Mouse (Mus musculus): ENCODE results near the gene Ndufb7. TPM values are rescaled to one million over a fixed set of nuclear protein-coding genes. Genes with fewer than 3 reads are reported as not detected.
A peak's percentile ranks its signal among the peaks of the same experiment; 100 is the strongest.
"Not testable (repeated sequence)": the region's sequence is repeated elsewhere in the genome, so short reads cannot be mapped to it uniquely, and the experiment has no call there.

The Ndufb7 gene
- polyA plus RNA-seq, 1 experiment from 2014 or later = 345 TPM

GRCm38 (mm10) chr8:83565731-83566375 lies 618 bp upstream of the Ndufb7 start:
- H3K9ac ChIP-seq (replicated peaks; ENCODE audit: low read depth, low read length) = no peak overlapping the region
- H3K27me3 ChIP-seq (ENCODE audit: control insufficient read depth, insufficient read depth, low read length) = no peaks in the 10 kb centered on the region
- WGBS = 73% methylated on average over 9 of the region's 9 CpGs
- peaks cover 7% of the 10 kb centered on the region for H3K4me1 ChIP-seq (ENCODE audit: control insufficient read depth, insufficient read depth, low read length)
- peaks cover 8% of the 10 kb centered on the region for H3K36me3 ChIP-seq (ENCODE audit: control insufficient read depth, insufficient read depth, low read length)
- no peak for ATAC-seq (ENCODE audit: insufficient number of reproducible peaks, insufficient read depth, low FRiP score, low read depth)
- no peaks in the 10 kb centered on the region for H3K9me3 ChIP-seq (ENCODE audit: control insufficient read depth, low read depth, low read length)
- H3K4me3 ChIP-seq (ENCODE audit: low read depth, low read length) = peak overlapping the region; percentile 78; the same call in 1 of the 2 replicates
- no peak overlapping the region for H3K27ac ChIP-seq (ENCODE audit: low read length)
- peak overlapping the region; percentile 38; the same call in 1 of the 2 replicates for H3K4me2 ChIP-seq (replicated peaks; ENCODE audit: low read depth, low read length)

- H3K27ac ChIP-seq (ENCODE audit: low read length) = no peak overlapping the region
- ATAC-seq (ENCODE audit: insufficient number of reproducible peaks, insufficient read depth, low FRiP score, low read depth) = no peak
- H3K36me3 ChIP-seq (ENCODE audit: control insufficient read depth, insufficient read depth, low read length) = peaks cover 24% of the 10 kb centered on the region
- H3K4me3 ChIP-seq (ENCODE audit: low read depth, low read length) = peak overlapping the region; percentile 78; the same call in 1 of the 2 replicates
- H3K27me3 ChIP-seq (ENCODE audit: control insufficient read depth, insufficient read depth, low read length) = no peaks in the 10 kb centered on the region
- WGBS = 62% methylated on average over 3 of the region's 3 CpGs
- H3K9ac ChIP-seq (replicated peaks; ENCODE audit: low read depth, low read length) = peak overlapping the region; percentile 71
- H3K9me3 ChIP-seq (ENCODE audit: control insufficient read depth, low read depth, low read length) = no peaks in the 10 kb centered on the region
- peak overlapping the region; percentile 83 for H3K4me2 ChIP-seq (replicated peaks; ENCODE audit: low read depth, low read length)
- H3K4me1 ChIP-seq (ENCODE audit: control insufficient read depth, insufficient read depth, low read length) = peaks cover 7% of the 10 kb centered on the region
Observed at GRCm38 (mm10) chr8:83567668-83568067, 1.2 kb downstream of the Ndufb7 start.

DNA sequence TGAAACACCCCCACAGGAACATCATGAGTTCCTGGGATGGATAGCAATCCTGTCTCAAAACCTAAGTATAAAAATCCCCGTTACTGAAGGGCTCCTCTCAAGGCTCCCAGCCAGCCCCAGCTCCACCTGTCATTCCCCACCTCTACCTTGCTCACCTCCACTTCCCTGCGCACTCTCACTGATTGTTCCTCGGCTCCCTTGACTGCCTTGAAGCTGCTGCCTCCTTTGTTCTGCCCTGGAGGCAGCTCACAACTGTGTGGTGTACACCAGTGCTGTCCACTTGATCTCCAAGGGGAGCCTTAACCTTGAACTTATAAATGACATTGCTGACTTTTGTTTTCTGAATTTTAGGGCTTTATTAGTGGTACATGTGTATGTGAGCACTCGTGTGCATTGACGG lies 1.7 kb downstream of the Ndufb7 start:
- no peaks in the 10 kb centered on the region for H3K9me3 ChIP-seq (ENCODE audit: control insufficient read depth, low read depth, low read length)
- no peak overlapping the region for H3K9ac ChIP-seq (replicated peaks; ENCODE audit: low read depth, low read length)
- H3K4me1 ChIP-seq (ENCODE audit: control insufficient read depth, insufficient read depth, low read length) = peaks cover 7% of the 10 kb centered on the region
- WGBS = 65% methylated on average over 5 of the region's 5 CpGs
- ATAC-seq (ENCODE audit: insufficient number of reproducible peaks, insufficient read depth, low FRiP score, low read depth) = no peak
- peak overlapping the region; percentile 83 for H3K4me2 ChIP-seq (replicated peaks; ENCODE audit: low read depth, low read length)
- no peaks in the 10 kb centered on the region for H3K27me3 ChIP-seq (ENCODE audit: control insufficient read depth, insufficient read depth, low read length)
- no peak overlapping the region for H3K4me3 ChIP-seq (ENCODE audit: low read depth, low read length)
- peaks cover 27% of the 10 kb centered on the region for H3K36me3 ChIP-seq (ENCODE audit: control insufficient read depth, insufficient read depth, low read length)
- no peak overlapping the region for H3K27ac ChIP-seq (ENCODE audit: low read length)

- no peak overlapping the region for H3K4me2 ChIP-seq (replicated peaks; ENCODE audit: low read depth, low read length)
Observed at GRCm38 (mm10) chr8:83568755-83569154, 2.3 kb downstream of the Ndufb7 start.

GRCm38 (mm10) chr8:83569165-83569564 lies 2.7 kb downstream of the Ndufb7 start:
- H3K36me3 ChIP-seq (ENCODE audit: control insufficient read depth, insufficient read depth, low read length) = peaks cover 29% of the 10 kb centered on the region
- WGBS = 72% methylated on average over 4 of the region's 4 CpGs

More at GRCm38 (mm10) chr8:83568755-83569154, 2.3 kb downstream of the Ndufb7 start:
- Histone ChIP-seq H3K27me3 (ENCODE audit: control insufficient read depth, insufficient read depth, low read length) (no peaks in the 10 kb centered on the region), H3K27ac (ENCODE audit: low read length) (no peak overlapping the region), H3K36me3 (ENCODE audit: control insufficient read depth, insufficient read depth, low read length) (peaks cover 29% of the 10 kb centered on the region), H3K9me3 (ENCODE audit: control insufficient read depth, low read depth, low read length) (no peaks in the 10 kb centered on the region), H3K4me3 (ENCODE audit: low read depth, low read length) (no peak overlapping the region), H3K9ac (replicated peaks; ENCODE audit: low read depth, low read length) (no peak overlapping the region), H3K4me1 (ENCODE audit: control insufficient read depth, insufficient read depth, low read length) (peaks cover 7% of the 10 kb centered on the region)
- no peak for ATAC-seq (ENCODE audit: insufficient number of reproducible peaks, insufficient read depth, low FRiP score, low read depth)
- 76% methylated on average over 5 of the region's 5 CpGs for WGBS

DNA sequence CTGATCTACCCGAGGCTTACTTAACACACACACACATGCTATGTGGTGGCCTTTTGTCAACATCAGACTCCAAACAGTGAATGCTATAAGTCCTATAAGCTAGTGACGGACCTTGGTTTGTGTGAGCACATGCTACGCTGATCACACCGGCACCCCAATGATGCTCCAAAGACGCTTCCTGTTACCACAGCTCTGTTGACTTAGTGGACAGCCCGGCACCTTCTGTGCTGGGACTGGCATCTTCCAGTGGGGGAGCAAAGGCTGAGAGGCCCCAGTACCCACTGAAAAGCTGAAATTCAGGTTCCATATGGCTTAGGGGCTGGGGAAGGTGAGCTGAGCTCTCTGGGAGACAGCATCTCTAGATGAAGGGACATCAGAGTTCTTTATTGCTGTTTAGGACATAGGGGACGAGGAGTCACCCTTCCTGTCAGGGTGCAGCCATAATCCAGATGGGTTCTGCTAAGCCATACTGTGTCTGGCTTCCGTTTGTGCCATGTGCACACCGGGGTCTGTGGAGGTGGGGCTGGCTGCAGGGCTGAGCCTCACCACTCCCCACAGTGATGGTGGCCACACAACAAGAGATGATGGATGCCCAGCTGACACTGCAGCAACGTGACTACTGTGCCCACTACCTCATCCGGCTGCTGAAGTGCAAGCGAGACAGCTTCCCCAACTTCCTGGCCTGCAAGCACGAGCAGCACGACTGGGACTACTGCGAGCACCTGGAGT lies 4.0 kb downstream of the Ndufb7 start:
- Histone ChIP-seq H3K9me3 (ENCODE audit: control insufficient read depth, low read depth, low read length) (no peaks in the 10 kb centered on the region), H3K27me3 (ENCODE audit: control insufficient read depth, insufficient read depth, low read length) (no peaks in the 10 kb centered on the region), H3K4me1 (ENCODE audit: control insufficient read depth, insufficient read depth, low read length) (peaks cover 7% of the 10 kb centered on the region), H3K4me2 (replicated peaks; ENCODE audit: low read depth, low read length) (no peak overlapping the region), H3K4me3 (ENCODE audit: low read depth, low read length) (no peak overlapping the region), H3K9ac (replicated peaks; ENCODE audit: low read depth, low read length) (no peak overlapping the region), H3K27ac (ENCODE audit: low read length) (no peak overlapping the region), H3K36me3 (ENCODE audit: control insufficient read depth, insufficient read depth, low read length) (peaks cover 29% of the 10 kb centered on the region)
- ATAC-seq (ENCODE audit: insufficient number of reproducible peaks, insufficient read depth, low FRiP score, low read depth) = no peak
- 80% methylated on average over 15 of the region's 15 CpGs for WGBS

More at GRCm38 (mm10) chr8:83569165-83569564, 2.7 kb downstream of the Ndufb7 start:
- Histone ChIP-seq H3K9me3 (ENCODE audit: control insufficient read depth, low read depth, low read length) (no peaks in the 10 kb centered on the region), H3K9ac (replicated peaks; ENCODE audit: low read depth, low read length) (no peak overlapping the region), H3K4me1 (ENCODE audit: control insufficient read depth, insufficient read depth, low read length) (peaks cover 7% of the 10 kb centered on the region), H3K27ac (ENCODE audit: low read length) (no peak overlapping the region), H3K4me2 (replicated peaks; ENCODE audit: low read depth, low read length) (no peak overlapping the region), H3K4me3 (ENCODE audit: low read depth, low read length) (no peak overlapping the region), H3K27me3 (ENCODE audit: control insufficient read depth, insufficient read depth, low read length) (no peaks in the 10 kb centered on the region)
- ATAC-seq (ENCODE audit: insufficient number of reproducible peaks, insufficient read depth, low FRiP score, low read depth) = no peak

DNA sequence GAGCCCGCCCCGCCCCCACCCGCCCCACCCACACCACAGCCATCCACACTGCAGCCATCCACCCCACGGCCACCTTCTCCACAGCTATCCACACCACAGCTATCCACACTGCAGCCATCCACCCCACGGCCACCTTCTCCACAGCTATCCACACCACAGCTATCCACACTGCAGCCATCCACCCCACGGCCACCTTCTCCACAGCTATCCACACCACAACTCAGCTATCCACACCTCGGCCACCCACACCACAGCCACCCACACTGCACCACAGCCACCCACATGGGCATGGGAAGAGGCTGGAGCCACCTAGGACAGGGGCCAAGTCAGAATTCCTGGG lies 4.5 kb downstream of the Ndufb7 start:
- not testable (repeated sequence) for H3K9ac ChIP-seq (replicated peaks; ENCODE audit: low read depth, low read length); H3K9me3 ChIP-seq (ENCODE audit: control insufficient read depth, low read depth, low read length); H3K4me3 ChIP-seq (ENCODE audit: low read depth, low read length); H3K27me3 ChIP-seq (ENCODE audit: control insufficient read depth, insufficient read depth, low read length); ATAC-seq (ENCODE audit: insufficient number of reproducible peaks, insufficient read depth, low FRiP score, low read depth); H3K4me2 ChIP-seq (replicated peaks; ENCODE audit: low read depth, low read length); H3K27ac ChIP-seq (ENCODE audit: low read length); H3K4me1 ChIP-seq (ENCODE audit: control insufficient read depth, insufficient read depth, low read length)
- 94% methylated on average over 6 of the region's 7 CpGs for WGBS
- H3K36me3 ChIP-seq (ENCODE audit: control insufficient read depth, insufficient read depth, low read length) = peaks cover 29% of the 10 kb centered on the region

- Histone ChIP-seq H3K4me3 (ENCODE audit: low read depth, low read length) (no peak overlapping the region), H3K36me3 (ENCODE audit: control insufficient read depth, insufficient read depth, low read length) (peaks cover 29% of the 10 kb centered on the region), H3K9me3 (ENCODE audit: control insufficient read depth, low read depth, low read length) (no peaks in the 10 kb centered on the region), H3K4me1 (ENCODE audit: control insufficient read depth, insufficient read depth, low read length) (peaks cover 15% of the 10 kb centered on the region), H3K27me3 (ENCODE audit: control insufficient read depth, insufficient read depth, low read length) (no peaks in the 10 kb centered on the region), H3K4me2 (replicated peaks; ENCODE audit: low read depth, low read length) (no peak overlapping the region), H3K27ac (ENCODE audit: low read length) (no peak overlapping the region), H3K9ac (replicated peaks; ENCODE audit: low read depth, low read length) (no peak overlapping the region)
- 87% methylated on average over 10 of the region's 10 CpGs for WGBS
- ATAC-seq (ENCODE audit: insufficient number of reproducible peaks, insufficient read depth, low FRiP score, low read depth) = no peak
Observed at GRCm38 (mm10) chr8:83571791-83572190, 5.3 kb downstream of the Ndufb7 start.
